Mouse (Mus musculus) c-Kit-positive CD71-positive TER-119-negative erythroid progenitor cells, embryonic 14.5 days (primary cell): ENCODE measurements around the gene Olfr807.

Experiments
- DNase-seq: peaks from one replicate; pipeline ENCODE4 v3.0.0-alpha.2; 2013; ENCODE audit warnings: low read depth

Olfr807 gene

DNA sequence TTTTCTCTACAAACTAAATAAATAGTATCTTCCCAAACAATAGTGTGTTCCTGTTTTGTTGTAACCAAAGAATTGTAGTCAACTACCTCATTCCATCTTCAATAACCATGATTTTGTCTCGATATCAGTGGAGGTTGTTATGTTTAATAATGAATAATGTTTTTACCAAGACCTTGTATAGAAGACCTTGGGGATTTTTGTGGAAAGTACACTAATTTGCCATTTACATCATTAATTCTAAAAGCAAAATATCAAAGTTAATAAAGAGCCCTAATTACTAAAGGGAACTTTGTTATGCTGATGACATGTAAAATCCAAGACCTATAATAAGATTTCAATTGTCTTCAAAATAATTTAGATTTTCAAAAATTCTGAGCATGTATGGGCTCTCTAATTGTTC, at the start of gene Olfr807:
TSS of gene Olfr807 (minus strand) at position 101 of the 400 bp plus-strand sequence.
- no peak for DNase-seq

GRCm38 (mm10) chr10:129804296-129804695, 46.7 kb upstream of the Olfr807 start, which contains the start of gene Olfr811:
TSS of gene Olfr811 (minus strand) at chr10:129804396.
- DNase-seq = no peak

DNA sequence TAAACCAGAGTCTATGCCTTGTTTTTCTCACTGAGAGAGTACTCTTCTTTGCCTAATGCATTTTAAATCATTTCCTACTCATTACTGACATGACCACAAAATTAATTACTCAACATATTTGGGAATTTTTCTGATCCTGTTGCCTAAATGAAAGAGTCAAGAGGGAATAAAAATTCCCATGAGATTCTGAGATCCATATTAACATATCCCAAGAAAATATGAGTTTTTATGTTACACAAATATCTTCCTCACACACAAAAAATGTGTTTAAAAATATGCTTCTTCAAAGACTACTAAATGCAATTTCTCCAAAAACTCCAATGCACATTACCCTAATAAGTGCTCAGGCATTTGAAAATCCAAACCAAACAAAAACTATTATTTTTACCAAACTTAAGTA, 37.2 kb upstream of the Olfr807 start, which contains the start of gene Olfr810:
TSS of gene Olfr810 (minus strand) at position 101 of the 400 bp plus-strand sequence.
- no peak for DNase-seq

DNA sequence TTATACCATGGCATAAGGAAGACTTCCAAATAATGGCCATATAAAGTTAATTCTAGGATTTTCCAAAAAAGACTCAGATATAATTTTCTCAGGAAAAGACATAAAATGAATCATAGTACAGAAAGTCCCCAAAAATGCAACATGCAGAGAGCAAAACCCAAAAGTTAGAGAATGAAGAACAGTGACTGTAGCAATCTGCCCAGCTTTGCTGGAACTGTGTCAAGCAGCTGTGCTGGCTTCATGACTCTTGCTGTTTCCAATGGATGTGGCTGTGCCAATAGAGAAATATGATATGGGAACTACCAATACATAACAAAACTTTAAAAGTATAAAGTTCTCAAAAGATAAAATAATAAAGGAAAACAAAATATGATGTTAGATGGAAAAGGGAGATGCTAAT, 20.5 kb upstream of the Olfr807 start:
- DNase-seq = no peak

DNA sequence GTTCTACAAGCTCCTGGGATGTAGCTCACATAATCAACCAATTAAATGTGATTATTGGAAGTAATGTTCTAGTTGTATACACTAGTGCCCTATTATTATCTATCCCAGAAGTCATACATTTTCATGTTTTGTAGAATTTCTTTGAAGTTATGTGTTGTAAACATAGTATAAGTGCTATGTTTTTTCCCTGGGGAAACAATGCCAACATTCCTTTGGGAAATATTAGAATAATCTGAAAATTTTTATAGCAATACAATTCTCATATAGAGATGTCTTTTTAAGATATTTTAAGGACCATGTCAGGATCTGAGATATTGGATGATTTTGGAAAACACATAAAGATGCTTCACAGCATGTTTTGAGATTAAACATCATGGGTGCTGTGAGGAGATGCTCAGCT, 16.7 kb upstream of the Olfr807 start, which contains the start of gene Olfr809:
TSS of gene Olfr809 (plus strand) at position 301 of the 400 bp plus-strand sequence.
- DNase-seq = no peak

- DNase-seq = no peak
Observed at GRCm38 (mm10) chr10:129765182-129765581, 7.6 kb upstream of the Olfr807 start, which contains the start of gene Olfr808. TSS of gene Olfr808 (plus strand) at chr10:129765482.

DNA sequence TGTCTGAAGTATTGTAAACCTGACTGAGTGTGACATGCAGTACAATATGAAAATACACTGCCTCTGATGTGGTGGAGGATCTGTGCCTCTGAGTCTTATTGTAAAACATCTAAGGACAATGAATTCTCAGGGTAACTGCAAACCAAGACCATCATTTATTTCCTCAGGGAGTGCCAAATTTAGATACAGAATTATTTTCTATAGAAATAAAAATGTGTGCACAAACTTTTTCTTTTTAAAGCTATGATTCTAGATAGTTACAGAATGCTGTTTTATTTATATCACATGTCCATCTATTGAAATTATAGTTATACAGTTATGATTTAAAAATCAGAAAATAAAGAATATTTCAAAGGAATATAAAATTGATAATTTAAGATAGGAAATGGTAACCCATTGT, 15.8 kb downstream of the Olfr807 start, which contains the start of gene Olfr806:
TSS of gene Olfr806 (minus strand) at position 101 of the 400 bp plus-strand sequence.
- DNase-seq = no peak

GRCm38 (mm10) chr10:129729275-129729674, 28.3 kb downstream of the Olfr807 start, which contains the start of gene Olfr805:
TSS of gene Olfr805 (minus strand) at chr10:129729375.
- no peak for DNase-seq
